Mouse (Mus musculus) heart, embryonic 11.5 days (tissue): Measurements from ENCODE around the gene Cox6b1. TPM values are rescaled to one million over a fixed set of nuclear protein-coding genes. Genes with fewer than 3 reads are reported as not detected.

ENCODE experiments used
- ATAC-seq: fragments of 200-750 bp; cut with Nextera tagmentation; replicated peaks from 2 replicates; pipeline ENCODE4 v1.8.0; 2017; ENCODE audit warnings: moderate library complexity; ENCODE audit not compliant: insufficient number of reproducible peaks, low FRiP score, low TSS enrichment
- H3K27ac ChIP-seq: fragments of 300-500 bp; sonication (generic); 2 replicates; pipeline ENCODE4 v1.5.1; 2014; ENCODE audit warnings: mild to moderate bottlenecking, low read depth, low read length
- H3K27me3 ChIP-seq: fragments of 300-500 bp; sonication (generic); 2 replicates; pipeline ENCODE4 v1.6.1; 2014; ENCODE audit warnings: mild to moderate bottlenecking, low read length, mixed read lengths; ENCODE audit not compliant: control insufficient read depth, insufficient read depth
- H3K36me3 ChIP-seq: fragments of 300-500 bp; sonication (generic); 2 replicates; pipeline ENCODE4 v1.6.1; 2014; ENCODE audit warnings: mild to moderate bottlenecking, low read length, moderate library complexity, mixed read lengths; ENCODE audit not compliant: control insufficient read depth, insufficient read depth
- H3K4me1 ChIP-seq: fragments of 300-500 bp; sonication (generic); 2 replicates; pipeline ENCODE4 v1.6.1; 2014; ENCODE audit warnings: low read length; ENCODE audit not compliant: control insufficient read depth, insufficient read depth
- H3K4me2 ChIP-seq: fragments of 300-500 bp; sonication (generic); 2 replicates; pipeline ENCODE4 v1.6.1; 2014; ENCODE audit warnings: mild to moderate bottlenecking, moderate library complexity
- H3K4me3 ChIP-seq: fragments of 300-500 bp; sonication (generic); 2 replicates; pipeline ENCODE4 v1.5.1; 2014; ENCODE audit warnings: low read depth, low read length
- H3K9ac ChIP-seq: fragments of 300-500 bp; sonication (generic); 2 replicates; pipeline ENCODE4 v1.6.1; 2014; ENCODE audit warnings: mild to moderate bottlenecking, low read depth, low read length, moderate library complexity
- H3K9me3 ChIP-seq: fragments of 300-500 bp; sonication (generic); replicated peaks from 2 replicates; pipeline ENCODE4 v1.6.1; 2016; ENCODE audit warnings: low read length; ENCODE audit not compliant: control insufficient read depth
- WGBS: fragments of 180-500 bp; shearing (Covaris S2); extraction: QIAGEN DNeasy Blood & Tissue Kit; methylation state at CpG from one replicate; pipeline ENCODE4 v1.1.7; 2014; ENCODE audit not compliant: insufficient replicate concordance; 5-methylcytosine and 5-hydroxymethylcytosine counted together
- polyA plus RNA-seq: library from polyadenylated mRNA; unstranded; fragments of >200 nt; fragmentation: Nextera tagmentation; extraction: Ambion mirVana; gene quantifications from 2 replicates; pipeline ENCODE4 v1.2.1, GENCODE M21; 2014

Gene Cox6b1
- polyA plus RNA-seq, 1 experiment from 2014 or later = 1,669 TPM

GRCm38 (mm10) chr7:30593579-30594509 lies 32.1 kb downstream of the Cox6b1 start:
- Histone ChIP-seq H3K27ac (no peak overlapping the region), H3K9ac (no peak overlapping the region), H3K4me2 (no peak overlapping the region), H3K36me3 (no peaks in the 10 kb centered on the region), H3K4me3 (no peak overlapping the region), H3K27me3 (0 out of 2 replicates have a peak, but pooled peaks cover 4% of the 10 kb centered on the region), H3K9me3 (no peaks in the 10 kb centered on the region), H3K4me1 (0 out of 2 replicates have a peak, but pooled peaks cover 4% of the 10 kb centered on the region)
- no peak for ATAC-seq
- WGBS = 65% methylated on average over 10 of the region's 10 CpGs

DNA sequence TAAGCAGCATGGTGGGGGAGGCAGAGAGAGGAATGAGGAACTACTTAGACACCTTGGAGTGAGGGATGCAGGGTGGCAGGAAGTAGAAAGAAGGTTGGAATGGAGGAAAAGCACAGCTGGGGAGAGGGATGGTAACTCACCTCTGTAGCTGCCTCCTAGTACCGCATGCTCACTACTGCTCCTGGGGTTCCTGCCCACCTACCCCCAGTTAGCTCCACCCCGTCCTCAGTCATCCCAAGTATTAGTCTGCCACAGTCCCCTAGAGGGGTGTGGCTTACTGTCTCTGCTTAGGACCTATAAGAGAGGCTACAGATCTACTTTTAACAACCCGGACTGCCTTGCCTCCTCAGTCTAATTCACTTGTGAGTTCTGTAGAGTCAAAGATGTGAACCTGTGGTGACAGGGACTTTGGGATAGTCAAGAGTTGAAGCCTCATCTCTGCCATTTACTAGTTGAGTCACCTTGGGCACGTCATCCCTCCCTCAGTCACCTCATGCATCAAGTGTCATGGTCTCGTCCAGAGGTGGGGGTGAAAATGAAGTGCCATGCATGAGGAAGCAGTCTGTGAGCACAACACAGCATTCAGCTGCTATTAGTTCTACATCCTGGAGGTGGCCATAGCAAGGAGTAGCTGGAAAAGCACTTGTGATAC lies 33.1 kb downstream of the Cox6b1 start:
- H3K9ac ChIP-seq = no peak overlapping the region
- 0 out of 2 replicates have a peak, but pooled peaks cover 4% of the 10 kb centered on the region for H3K27me3 ChIP-seq
- no peak overlapping the region for H3K27ac ChIP-seq
- WGBS = 38% methylated on average over 5 of the region's 5 CpGs
- no peak overlapping the region for H3K4me2 ChIP-seq
- ATAC-seq = no peak
- no peaks in the 10 kb centered on the region for H3K36me3 ChIP-seq
- no peak overlapping the region for H3K4me3 ChIP-seq
- H3K9me3 ChIP-seq = no peaks in the 10 kb centered on the region
- 0 out of 2 replicates have a peak, but pooled peaks cover 4% of the 10 kb centered on the region for H3K4me1 ChIP-seq

GRCm38 (mm10) chr7:30591605-30591951 lies 34.4 kb downstream of the Cox6b1 start:
- Histone ChIP-seq H3K9ac (no peak overlapping the region), H3K27me3 (0 out of 2 replicates have a peak, but pooled peaks cover 4% of the 10 kb centered on the region), H3K4me2 (no peak overlapping the region), H3K27ac (no peak overlapping the region), H3K4me3 (no peak overlapping the region), H3K4me1 (peaks cover 10% of the 10 kb centered on the region), H3K9me3 (no peaks in the 10 kb centered on the region), H3K36me3 (0 out of 2 replicates have a peak, but pooled peaks cover 2% of the 10 kb centered on the region)
- WGBS = 44% methylated on average over 4 of the region's 4 CpGs
- ATAC-seq = no peak

- Histone ChIP-seq H3K36me3 (peaks cover 5% of the 10 kb centered on the region), H3K27ac (no peak overlapping the region), H3K9ac (no peak overlapping the region), H3K4me2 (no peak overlapping the region), H3K9me3 (no peaks in the 10 kb centered on the region), H3K27me3 (0 out of 2 replicates have a peak, but pooled peaks cover 4% of the 10 kb centered on the region), H3K4me3 (no peak overlapping the region), H3K4me1 (peaks cover 10% of the 10 kb centered on the region)
- WGBS = 81% methylated on average over 9 of the region's 9 CpGs
- ATAC-seq = no peak
Observed at GRCm38 (mm10) chr7:30590927-30591604, 34.9 kb downstream of the Cox6b1 start.

GRCm38 (mm10) chr7:30589435-30590301 lies 36.3 kb downstream of the Cox6b1 start:
- Histone ChIP-seq H3K4me1 (peaks cover 10% of the 10 kb centered on the region), H3K9ac (peak overlapping the region; percentile 90), H3K27me3 (0 out of 2 replicates have a peak, but pooled peaks cover 4% of the 10 kb centered on the region), H3K9me3 (no peaks in the 10 kb centered on the region), H3K4me3 (peak overlapping the region; percentile 80), H3K4me2 (peak overlapping the region; percentile 95), H3K27ac (peak overlapping the region; percentile 94), H3K36me3 (peaks cover 15% of the 10 kb centered on the region)
- 26% methylated on average over 39 of the region's 40 CpGs for WGBS
- ATAC-seq = peak; percentile 52

- H3K27ac ChIP-seq = peak within 1 kb of the TSS; percentile 94
- 0 out of 2 replicates have a peak, but pooled peaks cover 4% of the 10 kb centered on the region for H3K27me3 ChIP-seq
- H3K9me3 ChIP-seq = no peaks in the 10 kb centered on the region
- under 1% methylated on average over 60 of the region's 68 CpGs for WGBS
- peak within 1 kb of the TSS; percentile 95 for H3K4me2 ChIP-seq
- H3K4me1 ChIP-seq = peaks cover 10% of the 10 kb centered on the region
- peaks cover 20% of the 10 kb centered on the region for H3K36me3 ChIP-seq
- H3K9ac ChIP-seq = peak within 1 kb of the TSS; percentile 90
- peak within 1 kb of the TSS; percentile 80 for H3K4me3 ChIP-seq
- peak; percentile 97 for ATAC-seq
Observed at GRCm38 (mm10) chr7:30588676-30589434, 37.1 kb downstream of the Cox6b1 start, which contains the start of gene Kmt2b. Gene Kmt2b, minus strand, starts transcription at chr7:30588726.

GRCm38 (mm10) chr7:30587842-30588667 lies 37.9 kb downstream of the Cox6b1 start:
- 1% methylated on average over 47 of the region's 67 CpGs for WGBS
- Histone ChIP-seq H3K9ac (peak overlapping the region; percentile 90), H3K4me2 (peak overlapping the region; percentile 95), H3K36me3 (peaks cover 23% of the 10 kb centered on the region), H3K27ac (peak overlapping the region; percentile 94), H3K4me1 (peaks cover 10% of the 10 kb centered on the region), H3K4me3 (peak overlapping the region; percentile 80), H3K9me3 (no peaks in the 10 kb centered on the region), H3K27me3 (0 out of 2 replicates have a peak, but pooled peaks cover 4% of the 10 kb centered on the region)
- peak; percentile 11 for ATAC-seq
